ENCODE assay signal across 18 mouse cellular contexts in genomic region chr3:85551352-85551751, GRCm38 (mm10). TPM values are rescaled to one million over a fixed set of nuclear protein-coding genes. Genes with fewer than 3 reads are reported as not detected.
DNase-seq lines count a peak whose midpoint lies in the region; ATAC-seq and TF ChIP-seq lines count a peak whose summit lies in the region.
"Had no signal": no experiment of that assay in that cellular context is flagged by ENCODE, and none has a peak within 500 bp of the region (broad histone marks: within the 10 kb centered on the region; RNA-seq: fewer than 3 reads in every experiment).

No protein-coding gene starts in this region.

- no peaks in the 10 kb centered on the region for H3K36me3 ChIP-seq in hindbrain, postnatal 0 days (ENCODE audit: insufficient read depth, low read length)
- H3K36me3 ChIP-seq in hindbrain, embryonic 14.5 days (replicated peaks; ENCODE audit: control insufficient read depth, insufficient read depth), result no peaks in the 10 kb centered on the region
- H3K36me3 ChIP-seq in heart, embryonic 16.5 days (ENCODE audit: control insufficient read depth, insufficient read depth), result no peaks in the 10 kb centered on the region
- H3K36me3 ChIP-seq in stomach, postnatal 0 days (ENCODE audit: control insufficient read depth, insufficient read depth, low read length), result no peaks in the 10 kb centered on the region
- H3K36me3 ChIP-seq: lung, embryonic 15.5 days had no signal

- H3K27ac ChIP-seq in hindbrain, postnatal 0 days, result no peak overlapping the region
- H3K27ac ChIP-seq in hindbrain, embryonic 14.5 days, result no peak overlapping the region
- H3K27ac ChIP-seq in heart, embryonic 16.5 days (ENCODE audit: low read length), result peak overlapping the region; percentile 88
- H3K27ac ChIP-seq in stomach, postnatal 0 days (replicated peaks), result no peak overlapping the region
- H3K27ac ChIP-seq: lung, embryonic 15.5 days had no signal

- TF ChIP-seq CTCF in hindbrain, postnatal 0 days (IDR thresholded peaks at IDR 0.05; ENCODE audit: low read depth), result no peak
- no peak for TF ChIP-seq CTCF in stomach, postnatal 0 days (IDR thresholded peaks at IDR 0.05; ENCODE audit: low read depth)

- H3K4me1 ChIP-seq in hindbrain, postnatal 0 days (ENCODE audit: insufficient read depth, low read length), result 0 out of 2 replicates have a peak, but pooled peaks cover 4% of the 10 kb centered on the region
- H3K4me1 ChIP-seq in hindbrain, embryonic 14.5 days (replicated peaks; ENCODE audit: control insufficient read depth, insufficient read depth, low read length), result peaks cover 4% of the 10 kb centered on the region; the same call in 1 of the 2 replicates
- peaks cover 28% of the 10 kb centered on the region for H3K4me1 ChIP-seq in heart, embryonic 16.5 days (ENCODE audit: control insufficient read depth, insufficient read depth, low read length)
- H3K4me1 ChIP-seq in stomach, postnatal 0 days (replicated peaks; ENCODE audit: control insufficient read depth, insufficient read depth), result no peaks in the 10 kb centered on the region
- H3K4me1 ChIP-seq: lung, embryonic 15.5 days had no signal

- no peak for TF ChIP-seq EP300 in stomach, postnatal 0 days (optimal IDR thresholded peaks at IDR 0.05)

- no peak overlapping the region for H3K4me2 ChIP-seq in hindbrain, postnatal 0 days (ENCODE audit: low read depth, low read length)
- no peak overlapping the region for H3K4me2 ChIP-seq in hindbrain, embryonic 14.5 days (replicated peaks)
- no peak overlapping the region; the same call in 1 of the 2 replicates for H3K4me2 ChIP-seq in heart, embryonic 16.5 days (ENCODE audit: low read depth, low read length)
- H3K4me2 ChIP-seq in stomach, postnatal 0 days (replicated peaks; ENCODE audit: low read depth), result no peak overlapping the region
- H3K4me2 ChIP-seq: lung, embryonic 15.5 days had no signal

- DNase-seq in hindbrain, postnatal 0 days (ENCODE audit: low spot score), result peak; percentile 62
- DNase-seq in hindbrain, embryonic 14.5 days (ENCODE audit: low spot score), result no peak
- peak; percentile 67 for DNase-seq in retina, postnatal 1 day
- no peak for DNase-seq in retina, embryonic 14.5 days (ENCODE audit: low spot score)
- peak; percentile 20 for DNase-seq in stomach, postnatal 0 days (ENCODE audit: low spot score)
- no peak for DNase-seq in adrenal gland, adult 2 months
- DNase-seq: cerebellum, adult 18-20 months; embryo, embryonic 11 days; gastrocnemius, postnatal 25 days; kidney, postnatal 10 days; liver; right cerebral cortex, adult 18-20 months; thymus, postnatal 14 days had no signal

- no peaks in the 10 kb centered on the region for H3K9me3 ChIP-seq in hindbrain, postnatal 0 days (ENCODE audit: low read length)
- no peaks in the 10 kb centered on the region for H3K9me3 ChIP-seq in hindbrain, embryonic 14.5 days (ENCODE audit: control insufficient read depth, low read length)
- H3K9me3 ChIP-seq in heart, embryonic 16.5 days (replicated peaks; ENCODE audit: control insufficient read depth, low read length), result no peaks in the 10 kb centered on the region
- no peaks in the 10 kb centered on the region for H3K9me3 ChIP-seq in stomach, postnatal 0 days (ENCODE audit: control insufficient read depth, low read length)
- H3K9me3 ChIP-seq: lung, embryonic 15.5 days had no signal

- no peaks in the 10 kb centered on the region for H3K27me3 ChIP-seq in hindbrain, postnatal 0 days (ENCODE audit: insufficient read depth, low read length)
- no peaks in the 10 kb centered on the region for H3K27me3 ChIP-seq in hindbrain, embryonic 14.5 days (ENCODE audit: control insufficient read depth, insufficient read depth, low read length)
- H3K27me3 ChIP-seq in heart, embryonic 16.5 days (ENCODE audit: control insufficient read depth, insufficient read depth, low read length), result no peaks in the 10 kb centered on the region
- no peaks in the 10 kb centered on the region for H3K27me3 ChIP-seq in stomach, postnatal 0 days (ENCODE audit: control insufficient read depth, insufficient read depth, low read length)
- H3K27me3 ChIP-seq: CH12.LX; lung, embryonic 15.5 days; megakaryocyte, embryonic 14.5 days had no signal

- peak; percentile 82 for ATAC-seq in hindbrain, postnatal 0 days
- no peak; the same call in 1 of the 2 replicates for ATAC-seq in hindbrain, embryonic 14.5 days (ENCODE audit: low FRiP score)
- ATAC-seq in heart, embryonic 16.5 days (replicated peaks; ENCODE audit: extremely low read depth, insufficient read depth, low FRiP score), result peak; percentile 61
- ATAC-seq in stomach, postnatal 0 days (ENCODE audit: low FRiP score, low TSS enrichment), result no peak

- 34% methylated on average over 2 of the region's 2 CpGs for WGBS in hindbrain, postnatal 0 days
- WGBS in hindbrain, embryonic 14.5 days, result 67% methylated on average over 2 of the region's 2 CpGs
- WGBS in heart, embryonic 16.5 days, result 32% methylated on average over 2 of the region's 2 CpGs
- WGBS in stomach, postnatal 0 days, result 61% methylated on average over 2 of the region's 2 CpGs

- H3K9ac ChIP-seq in hindbrain, postnatal 0 days (replicated peaks; ENCODE audit: low read length), result no peak overlapping the region
- no peak overlapping the region for H3K9ac ChIP-seq in hindbrain, embryonic 14.5 days
- no peak overlapping the region for H3K9ac ChIP-seq in heart, embryonic 16.5 days (ENCODE audit: low read length)
- no peak overlapping the region for H3K9ac ChIP-seq in stomach, postnatal 0 days (ENCODE audit: low read length)
- H3K9ac ChIP-seq: lung, embryonic 15.5 days had no signal

- H3K4me3 ChIP-seq in hindbrain, postnatal 0 days (ENCODE audit: low read length), result no peak overlapping the region
- no peak overlapping the region for H3K4me3 ChIP-seq in hindbrain, embryonic 14.5 days (replicated peaks; ENCODE audit: low read length)
- no peak overlapping the region for H3K4me3 ChIP-seq in heart, embryonic 16.5 days (ENCODE audit: low read length)
- H3K4me3 ChIP-seq in stomach, postnatal 0 days (ENCODE audit: low read depth, low read length), result no peak overlapping the region
- H3K4me3 ChIP-seq: erythroblast, embryonic 14.5 days; lung, embryonic 15.5 days; megakaryocyte, embryonic 14.5 days had no signal

RNA-seq across cellular contexts. Expression of gene Gatb, which starts 22.6 kb away (rescaled TPM):
- total RNA-seq in hindbrain, postnatal 0 days (2014; rRNA removed), result 31.8 and 44.8 TPM in 2 replicates
- 17.3 and 18.4 TPM in 2 replicates for polyA plus RNA-seq in hindbrain, postnatal 0 days (2015; fragmentation: Nextera tagmentation; extraction: Ambion mirVana)
- 20.2 and 21.6 TPM in 2 replicates for polyA plus RNA-seq in hindbrain, embryonic 14.5 days (2014; fragmentation: Nextera tagmentation; extraction: Ambion mirVana)
- polyA plus RNA-seq in heart, embryonic 16.5 days (2015; fragmentation: Nextera tagmentation; extraction: Ambion mirVana), result 40.3 and 40.6 TPM in 2 replicates
- polyA plus RNA-seq in stomach, postnatal 0 days (2015; fragmentation: Nextera tagmentation; extraction: Ambion mirVana), result 14.3 and 14.5 TPM in 2 replicates
- 10 to 100 TPM; 32.7 to 46.9 TPM for total RNA-seq in adrenal gland, adult 2 months (2021)
- 4.3 and 6.8 TPM in 2 replicates for polyA plus RNA-seq in adrenal gland, adult 2 months (2012; rRNA removed)

Comparison
In these comparisons a context has a peak if more than half of its experiments do, and no peak if none do; other contexts are left out.
1. ATAC-seq: peak in hindbrain, postnatal 0 days (single experiment) and heart, embryonic 16.5 days (single experiment); none in hindbrain, embryonic 14.5 days (single experiment) and stomach, postnatal 0 days (single experiment).
2. DNase-seq: peak in hindbrain, postnatal 0 days (single experiment), retina, postnatal 1 day (single experiment) and stomach, postnatal 0 days (single experiment); none in hindbrain, embryonic 14.5 days (single experiment), retina, embryonic 14.5 days (single experiment) and adrenal gland, adult 2 months (single experiment).